Mouse (Mus musculus) embryonic facial prominence, embryonic 11.5 days (tissue): ENCODE results near the gene Fgfbp1. TPM values are rescaled to one million over a fixed set of nuclear protein-coding genes. Genes with fewer than 3 reads are reported as not detected.

Experiments used
- ATAC-seq: fragments of 200-750 bp; cut with Nextera tagmentation; replicated peaks from 2 replicates; pipeline ENCODE4 v1.8.0; 2017; ENCODE audit warnings: low read depth; ENCODE audit not compliant: insufficient number of reproducible peaks, low FRiP score, low TSS enrichment
- DNase-seq: peaks from one replicate; pipeline ENCODE4 v3.0.0-alpha.2; 2015; ENCODE audit warnings: low spot score
- H3K27ac ChIP-seq: fragments of 300-500 bp; sonication (generic); replicated peaks from 2 replicates; pipeline ENCODE4 v1.5.1; 2014; ENCODE audit warnings: mild to moderate bottlenecking, low read depth, low read length, control low read depth
- H3K27me3 ChIP-seq: fragments of 300-500 bp; sonication (generic); 2 replicates; pipeline ENCODE4 v1.6.1; 2014; ENCODE audit warnings: mild to moderate bottlenecking, low read length, moderate library complexity, mixed read lengths; ENCODE audit not compliant: control insufficient read depth, insufficient read depth
- H3K36me3 ChIP-seq: fragments of 300-500 bp; sonication (generic); replicated peaks from 2 replicates; pipeline ENCODE4 v1.6.1; 2014; ENCODE audit warnings: low read depth, mild to moderate bottlenecking, low read length, moderate library complexity, mixed read lengths; ENCODE audit not compliant: control insufficient read depth, insufficient read depth
- H3K4me1 ChIP-seq: fragments of 300-500 bp; sonication (generic); 2 replicates; pipeline ENCODE4 v1.6.1; 2014; ENCODE audit warnings: low read length, mixed read lengths; ENCODE audit not compliant: control insufficient read depth, insufficient read depth
- H3K4me2 ChIP-seq: fragments of 300-500 bp; sonication (generic); 2 replicates; pipeline ENCODE4 v1.6.1; 2014; ENCODE audit warnings: low read depth, mild to moderate bottlenecking, control low read depth, low read length, moderate library complexity
- H3K4me3 ChIP-seq: fragments of 300-500 bp; sonication (generic); 2 replicates; pipeline ENCODE4 v1.5.1; 2014; ENCODE audit warnings: low read depth, low read length, control low read depth
- H3K9ac ChIP-seq: fragments of 300-500 bp; sonication (generic); replicated peaks from 2 replicates; pipeline ENCODE4 v1.6.1; 2014; ENCODE audit warnings: mild to moderate bottlenecking, control low read depth, low read length
- H3K9me3 ChIP-seq: fragments of 300-500 bp; sonication (generic); replicated peaks from 2 replicates; pipeline ENCODE4 v1.6.1; 2016; ENCODE audit warnings: mild to moderate bottlenecking, low read length, inconsistent platforms, mixed read lengths; ENCODE audit not compliant: control insufficient read depth
- WGBS: fragments of 180-500 bp; shearing (Covaris S2); extraction: QIAGEN DNeasy Blood & Tissue Kit; methylation state at CpG from one replicate; pipeline ENCODE4 v1.1.7; 2014; 5-methylcytosine and 5-hydroxymethylcytosine counted together
- polyA plus RNA-seq: library from polyadenylated mRNA; unstranded; fragments of >200 nt; fragmentation: Nextera tagmentation; extraction: Ambion mirVana; gene quantifications from 2 replicates; pipeline ENCODE4 v1.2.1, GENCODE M21; 2014

Fgfbp1 gene
- 0.36 and 0.67 TPM in 2 replicates for polyA plus RNA-seq

- Histone ChIP-seq H3K27me3 (no peaks in the 10 kb centered on the region), H3K27ac (no peak within 1 kb of the TSS), H3K36me3 (no peaks in the 10 kb centered on the region), H3K4me2 (no peak within 1 kb of the TSS), H3K4me3 (no peak within 1 kb of the TSS), H3K9me3 (no peaks in the 10 kb centered on the region), H3K9ac (no peak within 1 kb of the TSS), H3K4me1 (no peaks in the 10 kb centered on the region)
- ATAC-seq = no peak
- WGBS = 55% methylated on average over 4 of the region's 4 CpGs
- DNase-seq = no peak
These were observed at the start of gene Fgfbp1 for GRCm38 (mm10) chr5:43981620-43982019. Gene Fgfbp1 (minus strand): TSS chr5:43981779.

DNA sequence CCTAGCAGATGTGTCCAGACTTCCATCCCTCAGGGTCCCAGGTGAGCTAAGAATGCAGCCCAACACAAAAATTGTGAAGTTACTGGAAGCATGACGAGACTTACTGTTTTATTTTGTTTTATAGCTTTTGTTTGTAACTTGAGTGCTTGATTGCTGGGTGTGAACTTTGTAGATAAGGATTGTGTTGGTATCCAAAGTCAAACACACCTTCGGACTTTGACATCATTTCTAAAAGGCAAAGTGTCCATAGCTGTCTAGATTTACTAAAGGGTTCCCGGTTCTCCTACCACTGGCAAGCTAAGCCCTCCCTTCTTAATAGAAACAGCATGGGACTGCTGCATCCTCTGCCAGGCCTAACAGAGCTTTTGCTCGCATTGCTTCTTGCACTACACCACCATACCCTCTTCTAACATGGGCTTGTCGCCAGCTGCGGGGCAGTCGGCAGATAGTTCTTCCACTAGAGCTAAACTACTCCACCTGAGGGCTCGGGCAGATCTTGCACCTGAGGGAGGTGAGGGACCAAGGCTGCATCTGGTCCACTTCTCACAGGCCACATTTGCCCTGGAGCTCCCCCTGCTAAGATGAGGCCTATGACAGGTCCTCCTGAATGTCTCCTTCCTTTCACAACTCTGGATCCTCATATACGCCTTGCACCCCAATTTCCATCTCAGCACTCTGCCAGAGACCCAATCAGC lies 16.9 kb upstream of the Fgfbp1 start:
- no peaks in the 10 kb centered on the region for H3K4me1 ChIP-seq
- 91% methylated on average over 9 of the region's 9 CpGs for WGBS
- no peak overlapping the region for H3K4me2 ChIP-seq
- H3K4me3 ChIP-seq = no peak overlapping the region
- no peak overlapping the region for H3K9ac ChIP-seq
- ATAC-seq (no peak), DNase-seq (no peak)
- H3K27me3 ChIP-seq = no peaks in the 10 kb centered on the region
- H3K9me3 ChIP-seq = no peaks in the 10 kb centered on the region
- no peak overlapping the region for H3K27ac ChIP-seq
- H3K36me3 ChIP-seq = no peaks in the 10 kb centered on the region; the same call in none of the 2 replicates

DNA sequence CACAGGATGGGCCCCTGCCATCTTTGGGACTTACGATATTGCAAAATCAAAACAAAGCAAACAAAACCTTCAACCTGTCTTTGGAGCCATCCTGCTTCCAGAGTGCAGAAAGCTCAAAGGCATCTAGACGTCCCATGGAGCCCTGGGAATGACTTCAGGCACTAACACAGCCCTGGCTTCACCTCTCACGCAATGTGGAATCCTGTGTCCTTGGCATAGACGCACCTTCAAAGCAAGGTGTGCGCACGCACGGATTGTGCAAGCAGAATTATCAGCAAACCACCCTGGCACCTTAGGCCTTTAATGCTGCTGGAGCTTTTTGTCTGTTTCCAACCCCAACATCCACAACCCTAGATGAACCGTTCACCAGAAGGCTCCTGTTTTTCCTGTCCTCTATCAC lies 16.0 kb upstream of the Fgfbp1 start:
- Histone ChIP-seq H3K9me3 (no peaks in the 10 kb centered on the region), H3K27me3 (no peaks in the 10 kb centered on the region), H3K9ac (no peak overlapping the region), H3K4me3 (no peak overlapping the region), H3K4me1 (no peaks in the 10 kb centered on the region), H3K4me2 (no peak overlapping the region), H3K27ac (no peak overlapping the region), H3K36me3 (no peaks in the 10 kb centered on the region; the same call in none of the 2 replicates)
- 92% methylated on average over 8 of the region's 8 CpGs for WGBS
- DNase-seq (no peak), ATAC-seq (no peak)

DNA sequence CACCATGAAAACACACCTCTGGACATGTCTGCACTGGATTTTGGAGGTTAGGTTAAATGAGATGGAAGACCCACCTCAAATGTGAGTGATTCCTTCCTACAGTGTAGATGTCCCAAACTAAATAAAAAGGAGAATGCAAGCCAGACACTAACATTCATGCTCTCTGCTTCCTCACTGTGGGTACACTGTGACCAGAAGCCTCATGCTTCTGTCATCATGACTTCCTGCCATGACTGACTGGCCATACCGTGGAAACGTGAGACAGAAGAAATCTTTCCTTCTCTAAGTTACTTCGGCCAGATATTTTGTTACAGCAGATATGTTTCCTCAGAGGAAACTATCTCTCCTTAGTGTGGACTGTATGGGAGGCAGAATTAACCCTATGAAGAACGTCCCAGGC lies 14.6 kb upstream of the Fgfbp1 start:
- H3K4me1 ChIP-seq = no peaks in the 10 kb centered on the region
- H3K4me2 ChIP-seq = no peak overlapping the region
- ATAC-seq (no peak), DNase-seq (no peak)
- no peak overlapping the region for H3K27ac ChIP-seq
- no peaks in the 10 kb centered on the region for H3K27me3 ChIP-seq
- no peak overlapping the region for H3K4me3 ChIP-seq
- WGBS = 80% methylated on average over 4 of the region's 4 CpGs
- no peak overlapping the region for H3K9ac ChIP-seq
- no peaks in the 10 kb centered on the region; the same call in none of the 2 replicates for H3K36me3 ChIP-seq
- no peaks in the 10 kb centered on the region for H3K9me3 ChIP-seq

DNA sequence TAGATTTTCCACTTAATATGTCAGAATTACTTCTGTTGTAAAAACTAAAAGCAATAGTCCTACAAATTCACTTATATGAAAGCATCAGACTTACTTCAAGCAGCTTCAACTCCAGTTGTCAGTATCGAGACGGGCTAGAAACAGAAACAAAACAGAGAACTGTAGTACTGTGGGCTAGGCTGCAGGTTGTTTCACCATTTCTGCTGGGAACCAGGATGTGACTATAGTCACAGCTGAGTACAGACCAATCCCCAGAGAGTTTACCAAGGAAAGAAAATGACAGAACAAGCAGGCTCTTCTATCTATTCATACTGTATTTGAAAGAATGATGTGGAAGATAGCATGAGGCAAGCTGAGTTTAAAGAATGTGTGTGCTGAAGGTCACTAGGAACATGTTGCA lies 13.4 kb upstream of the Fgfbp1 start:
- DNase-seq (no peak), ATAC-seq (no peak)
- Histone ChIP-seq H3K36me3 (no peaks in the 10 kb centered on the region; the same call in none of the 2 replicates), H3K27me3 (no peaks in the 10 kb centered on the region), H3K4me3 (no peak overlapping the region), H3K27ac (no peak overlapping the region), H3K4me2 (no peak overlapping the region), H3K9me3 (no peaks in the 10 kb centered on the region), H3K9ac (no peak overlapping the region), H3K4me1 (no peaks in the 10 kb centered on the region)
- WGBS = 88% methylated on average over 2 of the region's 2 CpGs

GRCm38 (mm10) chr5:43990316-43990715 lies 8.7 kb upstream of the Fgfbp1 start:
- no peaks in the 10 kb centered on the region for H3K36me3 ChIP-seq
- no peak overlapping the region for H3K4me2 ChIP-seq
- no peaks in the 10 kb centered on the region for H3K9me3 ChIP-seq
- no peaks in the 10 kb centered on the region for H3K27me3 ChIP-seq
- 58% methylated on average over 6 of the region's 6 CpGs for WGBS
- no peak overlapping the region for H3K27ac ChIP-seq
- H3K4me3 ChIP-seq = no peak overlapping the region
- no peak overlapping the region for H3K9ac ChIP-seq
- H3K4me1 ChIP-seq = no peaks in the 10 kb centered on the region
- DNase-seq (peak; percentile 57), ATAC-seq (no peak)

GRCm38 (mm10) chr5:43989017-43989416 lies 7.4 kb upstream of the Fgfbp1 start:
- no peak overlapping the region for H3K4me3 ChIP-seq
- no peak overlapping the region for H3K4me2 ChIP-seq
- no peak overlapping the region for H3K27ac ChIP-seq
- H3K27me3 ChIP-seq = no peaks in the 10 kb centered on the region
- H3K36me3 ChIP-seq = no peaks in the 10 kb centered on the region
- no peak overlapping the region for H3K9ac ChIP-seq
- H3K4me1 ChIP-seq = no peaks in the 10 kb centered on the region
- ATAC-seq = no peak
- DNase-seq = no peak
- WGBS = 79% methylated on average over 5 of the region's 5 CpGs
- H3K9me3 ChIP-seq = no peaks in the 10 kb centered on the region

DNA sequence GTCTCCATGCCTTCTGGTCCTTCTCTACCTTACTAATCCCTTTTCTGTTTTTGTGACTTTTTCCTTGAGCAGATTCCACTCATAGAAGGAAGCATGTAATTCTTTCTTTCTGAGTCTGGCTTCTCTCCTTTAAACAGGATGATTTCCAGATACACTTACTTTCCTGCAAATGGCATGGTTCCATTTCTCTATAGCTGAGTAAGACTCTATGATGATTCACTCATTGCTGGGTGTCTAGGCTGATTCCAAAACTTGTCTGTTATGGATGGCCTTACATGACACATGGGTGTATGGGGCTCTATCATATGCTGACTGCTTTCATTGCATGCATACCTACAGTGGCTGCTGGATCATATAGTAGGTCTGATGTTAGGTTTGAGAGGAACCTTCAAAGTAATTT lies 4.6 kb upstream of the Fgfbp1 start:
- DNase-seq (no peak), ATAC-seq (no peak)
- Histone ChIP-seq H3K4me3 (no peak overlapping the region), H3K36me3 (no peaks in the 10 kb centered on the region), H3K9ac (no peak overlapping the region), H3K4me1 (no peaks in the 10 kb centered on the region), H3K27me3 (no peaks in the 10 kb centered on the region), H3K27ac (no peak overlapping the region), H3K4me2 (no peak overlapping the region), H3K9me3 (no peaks in the 10 kb centered on the region)
